Comparison of ENCODE assay signal across 8 mouse cellular contexts in the genomic region with DNA sequence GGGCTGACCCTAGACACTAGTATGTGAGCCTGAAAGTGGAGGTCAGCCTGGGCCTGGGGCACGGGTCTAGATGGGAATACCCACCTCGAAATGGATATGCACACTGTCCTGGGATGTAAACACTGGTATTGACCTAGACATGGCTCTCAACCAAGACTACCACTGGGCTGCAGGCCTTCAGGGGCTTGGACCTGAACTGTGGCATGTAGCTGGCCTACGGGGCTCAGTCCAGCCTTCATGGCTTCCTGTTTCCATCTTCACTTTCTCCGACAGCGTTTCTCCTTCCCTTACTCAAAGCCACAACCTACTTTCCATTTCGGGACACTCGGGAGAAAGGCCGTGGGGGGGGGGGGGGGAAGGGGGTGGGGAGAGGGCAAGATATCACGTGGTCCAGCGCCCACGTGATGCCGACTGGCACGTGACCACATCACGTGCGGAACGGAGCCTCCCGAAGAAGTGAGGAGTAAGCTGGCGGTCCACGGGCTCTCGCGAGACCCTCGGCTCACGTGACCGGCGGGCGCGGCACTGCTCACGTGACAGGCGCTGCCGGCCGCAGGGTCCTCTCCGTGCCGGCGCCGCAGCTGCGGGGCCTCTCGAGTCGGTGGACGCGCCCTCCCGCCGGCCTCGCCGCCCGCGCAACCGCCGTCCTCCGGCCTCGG. TPM values are rescaled to one million over a fixed set of nuclear protein-coding genes. Genes with fewer than 3 reads are reported as not detected.
DNase-seq lines count a peak whose midpoint lies in the region; ATAC-seq lines count a peak whose summit lies in the region.

A gene (plus strand): TSS at position 444 of the 659 bp plus-strand sequence.

- H3K27me3 ChIP-seq in heart, embryonic 14.5 days (ENCODE audit: control insufficient read depth, insufficient read depth, low read length), result no peaks in the 10 kb centered on the region
- no peaks in the 10 kb centered on the region for H3K27me3 ChIP-seq in liver, embryonic 13.5 days
- no peaks in the 10 kb centered on the region for H3K27me3 ChIP-seq in stomach, embryonic 16.5 days (ENCODE audit: control insufficient read depth, insufficient read depth, low read length)

- under 1% methylated on average over 40 of the region's 50 CpGs for WGBS in heart, embryonic 14.5 days
- WGBS in liver, embryonic 13.5 days (ENCODE audit: insufficient replicate concordance), result under 1% methylated on average over 38 of the region's 50 CpGs
- under 1% methylated on average over 50 of the region's 50 CpGs for WGBS in stomach, embryonic 16.5 days

- peak within 1 kb of the TSS; percentile 56 to 87 for H3K27ac ChIP-seq in heart, embryonic 14.5 days (replicated peaks in 1 of 2; ENCODE audit: control insufficient read depth in 1 of 2, insufficient read depth in 1 of 2, low read depth in 2 of 2, low read length in 2 of 2)
- H3K27ac ChIP-seq in liver, embryonic 13.5 days, result peak within 1 kb of the TSS; percentile 86
- H3K27ac ChIP-seq in stomach, embryonic 16.5 days (ENCODE audit: low read length), result peak within 1 kb of the TSS; percentile 72

- peaks cover 8 to 26% of the 10 kb centered on the region in 2 experiments for H3K4me1 ChIP-seq in heart, embryonic 14.5 days (ENCODE audit: control insufficient read depth in 2 of 2, insufficient read depth in 2 of 2, low read length in 2 of 2)
- peaks cover 51% of the 10 kb centered on the region for H3K4me1 ChIP-seq in liver, embryonic 13.5 days (replicated peaks)
- peaks cover 15% of the 10 kb centered on the region for H3K4me1 ChIP-seq in stomach, embryonic 16.5 days (ENCODE audit: control insufficient read depth, insufficient read depth, low read length)

- no peaks in the 10 kb centered on the region for H3K9me3 ChIP-seq in heart, embryonic 14.5 days (ENCODE audit: control insufficient read depth, low read length)
- no peaks in the 10 kb centered on the region for H3K9me3 ChIP-seq in liver, embryonic 13.5 days (replicated peaks)
- no peaks in the 10 kb centered on the region for H3K9me3 ChIP-seq in stomach, embryonic 16.5 days (replicated peaks; ENCODE audit: control insufficient read depth, low read length)

- H3K4me3 ChIP-seq in heart, embryonic 14.5 days (ENCODE audit: control insufficient read depth in 1 of 2, insufficient read depth in 1 of 2, low read depth in 1 of 2, low read length in 2 of 2), result peak within 1 kb of the TSS; percentile 93 to 100
- H3K4me3 ChIP-seq in liver, embryonic 13.5 days (replicated peaks), result peak within 1 kb of the TSS; percentile 98
- peak within 1 kb of the TSS; percentile 68 for H3K4me3 ChIP-seq in stomach, embryonic 16.5 days (replicated peaks; ENCODE audit: low read length)

- DNase-seq in c-Kit-negative CD71-positive TER-119-positive erythroid progenitor cells, embryonic 14.5 days (ENCODE audit: low read depth, low spot score), result peak; percentile 84
- peak; percentile 92 for DNase-seq in fibroblast of lung, adult 2 months (ENCODE audit: low read depth)
- DNase-seq in kidney, postnatal 14 days, result peak; percentile 100
- DNase-seq in liver, embryonic 13.5 days, result peak; percentile 96
- DNase-seq in neural tube, embryonic 10.5 days (ENCODE audit: extremely low spot score, low spot score), result peak; percentile 99

- peaks cover 5% of the 10 kb centered on the region; the same call in 1 of the 2 replicates for H3K36me3 ChIP-seq in heart, embryonic 14.5 days (ENCODE audit: control insufficient read depth, insufficient read depth, low read length)
- 0 out of 2 replicates have a peak, but pooled peaks cover 8% of the 10 kb centered on the region for H3K36me3 ChIP-seq in liver, embryonic 13.5 days
- H3K36me3 ChIP-seq in stomach, embryonic 16.5 days (ENCODE audit: control insufficient read depth, insufficient read depth, low read length), result no peaks in the 10 kb centered on the region

- peak within 1 kb of the TSS; percentile 92 for H3K4me2 ChIP-seq in heart, embryonic 14.5 days (ENCODE audit: low read length)
- H3K4me2 ChIP-seq in liver, embryonic 13.5 days, result peak within 1 kb of the TSS; percentile 95
- peak within 1 kb of the TSS; percentile 86 for H3K4me2 ChIP-seq in stomach, embryonic 16.5 days (ENCODE audit: low read depth, low read length)

- peak; percentile 90 for ATAC-seq in CD4-positive, CD25-positive, alpha-beta regulatory T cell, adult 4 months
- peak; percentile 95 for ATAC-seq in heart, embryonic 14.5 days (ENCODE audit: insufficient number of reproducible peaks, insufficient read depth, low FRiP score, low read depth)
- ATAC-seq in liver, embryonic 13.5 days (ENCODE audit: low read depth), result peak; percentile 80
- ATAC-seq in stomach, embryonic 16.5 days (ENCODE audit: insufficient read depth, low FRiP score), result peak; percentile 96

- peak within 1 kb of the TSS; percentile 99 for H3K9ac ChIP-seq in heart, embryonic 14.5 days (ENCODE audit: low read length)
- H3K9ac ChIP-seq in liver, embryonic 13.5 days, result peak within 1 kb of the TSS; percentile 98
- peak within 1 kb of the TSS; percentile 91 for H3K9ac ChIP-seq in stomach, embryonic 16.5 days (ENCODE audit: low read length)

RNA-seq across cellular contexts. Expression of the gene that starts here (rescaled TPM):
- polyA plus RNA-seq in CD4-positive, CD25-positive, alpha-beta regulatory T cell, adult 4 months (2017; shearing (Covaris generic)), result 10 to 100 TPM; 12.6 to 25.2 TPM
- polyA plus RNA-seq in heart, embryonic 14.5 days (2014; fragmentation: Nextera tagmentation; extraction: Ambion mirVana), result 355 and 361 TPM in 2 replicates
- polyA plus RNA-seq in liver, embryonic 13.5 days (2015; fragmentation: Nextera tagmentation; extraction: Ambion mirVana), result 179 and 196 TPM in 2 replicates
- 241 and 263 TPM in 2 replicates for polyA plus RNA-seq in stomach, embryonic 16.5 days (2015; fragmentation: Nextera tagmentation; extraction: Ambion mirVana)

Comparison
In these comparisons a context has a peak if more than half of its experiments do, and no peak if none do; other contexts are left out.
1. Peak in every context shown above with its lines: DNase-seq, ATAC-seq, H3K4me3 ChIP-seq and H3K27ac ChIP-seq.